Mouse (Mus musculus) T-cell, adult 2 months (primary cell): ENCODE results near the gene Espl1.

Experiments
- DNase-seq: peaks from one replicate; pipeline ENCODE4 v3.0.0; 2022; ENCODE audit warnings: low spot score

Gene Espl1

GRCm38 (mm10) chr15:102295633-102296367 is at the start of gene Espl1:
TSS of gene Espl1 (plus strand) at chr15:102296266.
- peak; percentile 93 for DNase-seq

DNA sequence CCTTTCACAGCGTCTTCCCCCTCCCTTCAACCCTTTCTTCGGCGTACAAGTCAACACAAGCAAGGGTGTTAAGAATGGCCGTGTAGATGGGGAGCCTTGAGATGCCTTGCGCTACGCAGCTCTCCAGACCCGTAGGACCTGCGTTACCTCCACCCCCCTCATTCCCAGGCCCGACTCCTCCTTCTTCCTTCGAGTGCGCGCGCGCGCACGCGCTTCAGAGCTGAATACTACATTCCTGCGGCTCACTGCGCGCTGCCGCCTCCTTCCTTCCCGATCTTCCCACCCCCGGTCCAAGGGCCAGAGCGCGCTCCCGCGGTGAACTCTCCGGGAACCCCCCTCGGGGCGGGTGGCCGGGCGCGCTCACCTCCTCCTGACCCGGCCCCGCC is 49.2 kb upstream of the Espl1 start:
- peak; percentile 77 for DNase-seq

GRCm38 (mm10) chr15:102247252-102248130 is 48.6 kb upstream of the Espl1 start:
- no peak for DNase-seq

DNA sequence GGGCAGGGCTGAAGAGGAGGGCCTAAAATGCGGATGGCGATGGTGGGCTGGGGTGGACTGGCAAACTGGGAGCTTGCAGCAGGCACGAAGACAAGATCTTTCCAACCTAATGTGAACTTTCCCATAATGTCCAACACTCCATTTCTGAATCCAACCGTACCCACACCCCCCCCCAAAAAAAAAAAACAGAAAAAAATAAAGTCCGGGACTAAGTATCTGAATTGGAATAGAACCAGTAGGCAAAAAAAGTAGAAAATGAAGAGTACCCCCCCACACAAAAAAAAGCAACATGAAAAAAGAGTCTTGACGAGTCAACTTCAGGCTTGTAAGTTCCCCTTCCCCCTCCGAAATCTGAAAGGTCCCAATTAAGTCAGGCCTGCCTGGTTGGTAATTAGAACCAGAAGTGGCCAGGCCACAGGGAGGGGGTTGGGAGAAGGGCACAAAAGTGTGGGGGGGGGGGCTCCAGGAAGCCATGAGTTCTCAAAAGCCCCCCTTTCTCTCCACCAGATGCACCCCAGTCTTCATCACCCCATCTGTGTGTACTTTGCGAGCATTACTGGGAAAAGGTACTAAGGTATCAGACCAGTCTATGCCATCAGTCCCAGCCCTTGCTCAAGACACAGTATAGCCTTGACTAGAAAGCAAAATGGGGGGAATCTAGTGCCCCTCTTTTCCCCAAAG is 47.8 kb upstream of the Espl1 start:
- DNase-seq, result no peak

DNA sequence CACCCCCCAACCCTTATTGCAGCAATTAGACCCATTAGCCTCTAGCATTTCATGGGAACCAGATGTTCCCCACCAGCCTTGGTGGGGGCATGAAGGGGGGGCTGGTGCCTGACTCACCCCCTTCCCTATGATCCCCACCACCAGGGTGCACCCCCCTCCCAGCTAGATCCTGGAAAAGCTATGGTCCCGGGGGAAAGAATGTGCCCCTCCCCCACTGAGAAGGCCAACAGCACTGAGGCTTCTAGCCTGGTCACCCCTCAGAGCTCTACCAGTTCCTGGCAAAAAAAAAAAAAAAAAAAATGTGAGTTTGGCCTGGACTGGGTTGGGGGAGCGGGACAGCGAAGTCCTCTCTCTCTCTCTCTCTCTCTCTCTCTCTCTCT is 47.3 kb upstream of the Espl1 start:
- no peak for DNase-seq

GRCm38 (mm10) chr15:102249251-102249691 is 46.8 kb upstream of the Espl1 start:
- no peak for DNase-seq

GRCm38 (mm10) chr15:102249967-102250366 is 46.1 kb upstream of the Espl1 start:
- no peak for DNase-seq

DNA sequence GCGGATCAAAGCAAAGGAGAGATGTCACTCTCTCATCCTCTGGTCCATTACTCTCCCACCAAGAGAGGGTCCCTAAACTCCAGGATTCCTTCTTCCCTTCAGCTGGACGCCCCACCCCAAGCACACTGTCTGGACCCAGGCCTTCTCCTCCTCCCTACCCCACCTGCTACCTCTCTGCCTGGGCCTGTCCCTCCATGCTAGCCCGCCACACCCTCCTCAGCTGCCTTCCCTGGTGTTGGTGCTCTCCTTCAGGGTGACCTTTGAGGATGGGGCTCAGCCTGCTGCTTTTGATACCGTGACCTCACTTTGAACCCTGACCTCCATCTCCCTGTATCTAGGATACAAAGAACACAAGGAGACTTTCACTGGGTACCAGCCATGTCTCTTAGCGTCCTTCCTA is 45.5 kb upstream of the Espl1 start:
- no peak for DNase-seq

DNA sequence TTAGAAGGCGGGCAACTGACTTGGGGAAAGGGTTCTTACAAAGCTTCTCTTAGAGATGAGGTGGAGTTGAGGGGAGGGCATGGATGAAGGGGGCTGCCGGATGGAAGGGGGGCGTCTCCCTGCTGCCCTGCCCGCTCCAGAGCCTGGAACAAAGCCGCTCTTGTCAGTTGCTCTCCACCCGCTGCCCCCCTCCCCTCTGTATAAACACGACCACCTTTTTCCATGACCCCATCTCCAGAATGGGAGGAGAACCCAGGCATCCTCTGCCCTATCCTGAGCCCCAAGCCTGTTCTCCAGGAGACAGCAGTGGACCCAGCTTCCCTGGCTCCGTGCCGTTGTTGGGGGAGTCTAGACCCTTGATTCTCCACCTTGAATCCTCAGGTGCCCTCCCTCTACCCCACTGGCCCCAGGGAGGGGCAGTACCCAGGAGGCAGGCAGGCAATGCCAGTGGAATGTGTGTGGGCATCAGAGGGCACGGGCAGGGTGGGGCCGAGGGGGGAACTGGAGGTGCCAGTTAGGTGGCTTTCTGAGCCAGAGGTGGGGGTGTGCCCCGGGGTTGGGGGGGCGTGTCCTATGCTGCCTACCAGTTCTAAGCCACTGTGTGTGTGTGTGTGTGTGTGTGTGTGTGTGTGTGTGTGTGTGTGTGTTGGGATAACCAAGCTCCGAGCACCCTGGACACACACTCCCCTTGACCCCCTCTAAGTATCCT is 40.4 kb upstream of the Espl1 start:
- DNase-seq, result no peak

- DNase-seq, result no peak
These were observed 39.5 kb upstream of the Espl1 start for GRCm38 (mm10) chr15:102256431-102257201.

DNA sequence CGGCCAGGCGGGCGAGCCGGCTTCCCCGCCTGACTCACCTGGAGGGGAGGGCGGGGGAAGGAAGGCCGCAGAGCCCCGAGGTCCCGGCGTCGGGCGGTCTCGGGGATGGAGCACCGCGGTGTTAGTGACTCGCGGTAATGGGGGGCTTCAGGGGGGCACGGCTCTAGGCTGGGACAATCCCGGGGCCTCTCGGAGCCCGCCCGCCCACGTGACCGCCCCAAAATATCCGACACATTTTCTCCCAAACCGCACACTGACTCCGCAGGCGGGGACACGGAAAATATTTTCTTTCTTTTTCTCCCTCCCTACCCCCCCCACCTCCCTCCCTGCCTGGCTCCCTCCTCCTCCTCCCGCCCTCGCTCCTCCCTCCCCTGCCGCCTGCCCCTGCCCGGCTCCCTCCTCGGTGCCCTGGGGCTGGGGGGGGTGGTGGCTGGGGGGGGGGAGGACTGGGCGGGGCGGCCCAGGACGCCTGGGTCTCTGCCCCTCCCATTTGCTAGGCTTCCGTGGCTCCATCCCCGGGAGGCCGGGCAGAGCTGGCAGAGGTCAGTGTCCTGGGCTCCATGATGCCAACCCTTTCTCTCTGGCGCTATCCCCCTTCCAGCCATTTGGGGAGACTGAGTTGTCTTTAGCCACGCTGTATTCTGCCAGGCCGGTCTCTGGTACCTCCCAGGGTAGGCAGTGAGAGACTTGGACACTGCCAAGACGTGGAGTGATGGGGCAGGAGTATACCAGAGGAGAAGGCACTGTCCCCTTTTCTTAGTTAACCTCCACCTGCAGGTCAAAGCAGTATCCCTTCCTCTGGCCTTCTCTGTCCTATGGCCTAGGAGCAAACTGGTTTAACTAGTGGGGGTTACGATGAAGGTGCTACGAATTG is 38.6 kb upstream of the Espl1 start, which contains the start of gene Rarg:
Gene Rarg, minus strand, starts transcription at position 316 of the 874 bp plus-strand sequence.
- peak; percentile 32 for DNase-seq

- DNase-seq, result no peak
These were observed 38.0 kb upstream of the Espl1 start for GRCm38 (mm10) chr15:102258076-102258470.

GRCm38 (mm10) chr15:102258581-102259253 is 37.3 kb upstream of the Espl1 start:
- no peak for DNase-seq

GRCm38 (mm10) chr15:102262582-102262981 is 33.5 kb upstream of the Espl1 start:
- DNase-seq, result no peak

DNA sequence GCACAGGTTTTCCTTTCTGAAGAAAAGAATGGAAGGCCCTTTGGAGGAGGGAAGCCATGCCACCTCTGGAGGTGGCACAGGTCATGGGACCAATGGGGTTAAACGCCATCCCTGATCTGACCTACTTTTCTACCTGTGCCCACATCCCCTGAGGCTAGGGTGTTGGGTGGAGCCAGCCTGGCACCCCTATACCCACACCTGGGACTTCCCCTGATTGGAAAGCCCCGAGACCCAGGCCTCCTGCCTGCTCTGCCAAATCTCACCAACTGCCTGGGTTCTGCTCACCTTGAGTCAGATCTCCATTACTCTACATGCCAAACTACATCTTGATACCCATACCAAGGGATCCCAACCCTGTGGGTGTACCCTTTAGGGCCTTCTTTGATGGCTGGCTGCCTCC is 33.0 kb upstream of the Espl1 start:
- peak; percentile 77 for DNase-seq

- no peak for DNase-seq
These were observed 30.5 kb upstream of the Espl1 start for GRCm38 (mm10) chr15:102265548-102265947.

DNA sequence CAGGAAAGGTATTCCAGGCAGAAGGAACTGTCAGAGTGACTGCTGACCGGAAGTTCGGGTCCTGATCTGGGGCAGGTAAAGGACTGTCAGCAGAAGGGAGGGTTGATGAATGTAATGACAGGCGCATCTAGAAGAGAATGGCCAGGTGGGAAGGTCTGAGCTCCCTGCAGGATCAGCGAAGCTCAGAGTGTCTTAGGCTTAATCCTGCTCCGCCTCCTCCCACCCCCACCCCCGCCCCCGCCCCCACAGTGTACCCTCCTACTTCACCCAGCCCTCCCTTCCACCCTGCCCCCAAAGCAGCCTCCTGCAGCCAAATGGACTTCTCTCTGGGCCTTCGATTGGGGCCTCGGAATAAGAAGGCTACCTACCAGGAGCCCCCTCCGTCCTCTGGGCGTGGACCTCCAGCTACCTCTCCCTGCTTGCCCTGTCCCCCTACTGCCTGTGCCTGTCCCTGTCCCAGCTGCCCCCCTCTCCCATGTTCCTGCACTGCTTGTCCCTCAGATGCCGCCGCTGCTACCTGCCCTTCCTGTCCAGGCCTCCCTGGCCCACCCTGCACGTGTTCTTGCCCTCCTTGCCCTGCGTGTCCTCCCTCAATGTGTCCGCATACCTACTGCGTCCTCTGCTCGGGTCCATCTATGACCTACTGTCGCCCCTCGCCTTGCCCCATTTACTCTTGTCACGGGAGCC is 25.6 kb upstream of the Espl1 start, which contains the start of gene Gm9918:
Gene Gm9918, plus strand, starts transcription at position 290 of the 687 bp plus-strand sequence.
- no peak for DNase-seq

DNA sequence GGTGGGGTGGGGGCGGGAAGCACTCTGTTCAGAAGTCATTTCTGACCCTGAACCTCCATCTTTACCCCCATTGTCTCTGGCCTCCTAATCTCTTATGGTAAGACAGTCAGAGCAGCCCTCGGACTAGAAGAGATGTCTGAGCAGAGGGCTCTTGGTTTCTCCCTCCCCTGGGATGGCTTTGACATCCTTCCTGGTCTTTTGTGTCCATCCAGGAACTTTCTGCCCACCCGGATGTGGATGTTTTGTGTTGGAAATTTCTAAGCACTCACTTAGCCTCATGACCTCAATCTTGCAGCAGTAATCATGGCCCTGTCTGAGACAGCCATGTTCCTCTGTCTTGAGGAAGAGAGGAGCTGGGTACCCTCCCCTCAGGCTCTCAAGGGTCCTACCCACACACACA is 24.6 kb upstream of the Espl1 start:
- no peak for DNase-seq
